Mouse (Mus musculus) midbrain, embryonic 11.5 days (tissue): ENCODE results near the gene Pbx1. TPM values are rescaled to one million over a fixed set of nuclear protein-coding genes. Genes with fewer than 3 reads are reported as not detected.

ENCODE experiments used
- ATAC-seq: fragments of 200-750 bp; cut with Nextera tagmentation; 2 replicates; pipeline ENCODE4 v1.8.0; 2017; ENCODE audit warnings: moderate TSS enrichment, moderate library complexity; ENCODE audit not compliant: low FRiP score
- DNase-seq: peaks from one replicate; pipeline ENCODE4 v3.0.0; 2015; ENCODE audit warnings: low spot score; ENCODE audit errors: missing footprints
- H3K27ac ChIP-seq: fragments of 300-500 bp; sonication (generic); 2 replicates; pipeline ENCODE4 v1.5.1; 2014; ENCODE audit warnings: low read depth, low read length
- H3K27me3 ChIP-seq: fragments of 300-500 bp; sonication (generic); 2 replicates; pipeline ENCODE4 v1.6.1; 2014; ENCODE audit warnings: mild to moderate bottlenecking, low read length, moderate library complexity, mixed read lengths; ENCODE audit not compliant: control insufficient read depth, insufficient read depth
- H3K36me3 ChIP-seq: fragments of 300-500 bp; sonication (generic); 2 replicates; pipeline ENCODE4 v1.6.1; 2014; ENCODE audit warnings: mild to moderate bottlenecking, low read length, moderate library complexity, mixed read lengths; ENCODE audit not compliant: control insufficient read depth, insufficient read depth
- H3K4me1 ChIP-seq: fragments of 300-500 bp; sonication (generic); 2 replicates; pipeline ENCODE4 v1.6.1; 2014; ENCODE audit warnings: low read length; ENCODE audit not compliant: control insufficient read depth, insufficient read depth
- H3K4me2 ChIP-seq: fragments of 300-500 bp; sonication (generic); 2 replicates; pipeline ENCODE4 v1.6.1; 2014; ENCODE audit warnings: mild to moderate bottlenecking, moderate library complexity
- H3K4me3 ChIP-seq: fragments of 300-500 bp; sonication (generic); 2 replicates; pipeline ENCODE4 v1.5.1; 2014; ENCODE audit warnings: low read depth, low read length
- H3K9ac ChIP-seq: fragments of 300-500 bp; sonication (generic); 2 replicates; pipeline ENCODE4 v1.6.1; 2014; ENCODE audit warnings: low read length
- H3K9me3 ChIP-seq: fragments of 300-500 bp; sonication (generic); 2 replicates; pipeline ENCODE4 v1.6.1; 2016; ENCODE audit warnings: low read length; ENCODE audit not compliant: control insufficient read depth
- WGBS: fragments of 180-500 bp; shearing (Covaris S2); extraction: QIAGEN DNeasy Blood & Tissue Kit; methylation state at CpG from one replicate; pipeline ENCODE4 v1.1.7; 2014; 5-methylcytosine and 5-hydroxymethylcytosine counted together
- polyA plus RNA-seq: library from polyadenylated mRNA; unstranded; fragments of >200 nt; fragmentation: Nextera tagmentation; extraction: Ambion mirVana; gene quantifications from 2 replicates; pipeline ENCODE4 v1.2.1, GENCODE M21; 2014

The Pbx1 gene
- polyA plus RNA-seq, 1 experiment from 2014 or later = 49.3 TPM

DNA sequence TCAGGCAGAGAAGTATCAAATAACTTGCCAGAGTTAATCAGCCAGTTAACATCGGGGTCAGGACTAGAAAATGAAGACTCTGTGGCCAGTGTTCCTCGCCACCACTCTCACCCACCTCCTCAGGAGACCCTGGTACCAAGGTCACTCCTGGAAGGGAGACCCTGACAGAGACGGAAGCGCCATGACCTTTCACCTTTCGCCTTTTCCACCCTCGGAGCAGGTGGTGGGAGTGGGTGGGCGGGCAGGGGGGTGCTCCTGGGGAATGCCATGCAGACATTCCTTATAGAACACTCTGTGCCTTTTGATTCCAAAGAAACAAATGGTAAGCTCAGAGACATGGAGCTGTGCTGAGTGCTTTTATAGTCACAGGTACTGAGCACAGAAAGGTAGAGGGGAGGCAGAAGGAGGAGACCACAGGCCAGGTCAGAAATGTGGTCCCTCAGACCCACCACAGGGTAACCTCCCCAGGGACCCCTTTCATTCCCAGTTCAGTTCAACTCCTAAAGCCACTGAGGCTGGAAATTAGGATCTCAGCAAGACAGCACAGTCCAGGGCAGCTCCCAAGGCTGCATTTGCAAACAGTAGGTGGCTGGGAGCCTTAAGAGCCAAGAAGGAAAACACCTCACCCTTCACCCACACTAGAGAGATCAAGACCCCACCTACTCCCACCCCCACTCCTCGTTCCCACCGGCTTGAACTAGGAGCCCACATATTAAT is 49.8 kb downstream of the Pbx1 start:
- Histone ChIP-seq H3K27me3 (no peaks in the 10 kb centered on the region), H3K9ac (no peak overlapping the region), H3K27ac (no peak overlapping the region), H3K4me3 (no peak overlapping the region), H3K36me3 (no peaks in the 10 kb centered on the region), H3K4me2 (no peak overlapping the region), H3K4me1 (peaks cover 55% of the 10 kb centered on the region), H3K9me3 (no peaks in the 10 kb centered on the region)
- ATAC-seq = peak; percentile 26; the same call in 1 of the 2 replicates
- DNase-seq = no peak
- 25% methylated on average over 9 of the region's 9 CpGs for WGBS

GRCm38 (mm10) chr1:168381451-168381850 is 50.6 kb downstream of the Pbx1 start:
- no peak for ATAC-seq
- Histone ChIP-seq H3K27ac (no peak overlapping the region), H3K4me3 (no peak overlapping the region), H3K4me2 (no peak overlapping the region), H3K9ac (no peak overlapping the region), H3K4me1 (peaks cover 53% of the 10 kb centered on the region), H3K36me3 (no peaks in the 10 kb centered on the region), H3K27me3 (no peaks in the 10 kb centered on the region), H3K9me3 (no peaks in the 10 kb centered on the region)
- no peak for DNase-seq
- WGBS = 80% methylated on average over 4 of the region's 4 CpGs

GRCm38 (mm10) chr1:168380241-168380770 is 51.8 kb downstream of the Pbx1 start:
- Histone ChIP-seq H3K9me3 (no peaks in the 10 kb centered on the region), H3K4me2 (no peak overlapping the region), H3K4me3 (no peak overlapping the region), H3K27ac (no peak overlapping the region), H3K36me3 (no peaks in the 10 kb centered on the region), H3K9ac (no peak overlapping the region), H3K4me1 (peaks cover 47% of the 10 kb centered on the region), H3K27me3 (no peaks in the 10 kb centered on the region)
- 78% methylated on average over 9 of the region's 9 CpGs for WGBS
- DNase-seq (no peak), ATAC-seq (no peak)

- Histone ChIP-seq H3K9ac (no peak overlapping the region), H3K4me1 (peaks cover 20% of the 10 kb centered on the region), H3K4me2 (no peak overlapping the region), H3K27me3 (no peaks in the 10 kb centered on the region), H3K27ac (no peak overlapping the region), H3K36me3 (no peaks in the 10 kb centered on the region), H3K4me3 (no peak overlapping the region), H3K9me3 (no peaks in the 10 kb centered on the region)
- DNase-seq = no peak
- 0 out of 2 replicates have a peak, but pooled peaks have one; percentile 23 for ATAC-seq
- 43% methylated on average over 6 of the region's 6 CpGs for WGBS
Observed at GRCm38 (mm10) chr1:168377650-168378049, 54.4 kb downstream of the Pbx1 start.

GRCm38 (mm10) chr1:168376330-168376729 is 55.7 kb downstream of the Pbx1 start:
- Histone ChIP-seq H3K36me3 (no peaks in the 10 kb centered on the region), H3K9me3 (no peaks in the 10 kb centered on the region), H3K27me3 (no peaks in the 10 kb centered on the region), H3K4me3 (no peak overlapping the region), H3K27ac (no peak overlapping the region), H3K4me1 (peaks cover 12% of the 10 kb centered on the region), H3K4me2 (no peak overlapping the region), H3K9ac (no peak overlapping the region)
- 74% methylated on average over 3 of the region's 3 CpGs for WGBS
- DNase-seq (no peak), ATAC-seq (no peak)

DNA sequence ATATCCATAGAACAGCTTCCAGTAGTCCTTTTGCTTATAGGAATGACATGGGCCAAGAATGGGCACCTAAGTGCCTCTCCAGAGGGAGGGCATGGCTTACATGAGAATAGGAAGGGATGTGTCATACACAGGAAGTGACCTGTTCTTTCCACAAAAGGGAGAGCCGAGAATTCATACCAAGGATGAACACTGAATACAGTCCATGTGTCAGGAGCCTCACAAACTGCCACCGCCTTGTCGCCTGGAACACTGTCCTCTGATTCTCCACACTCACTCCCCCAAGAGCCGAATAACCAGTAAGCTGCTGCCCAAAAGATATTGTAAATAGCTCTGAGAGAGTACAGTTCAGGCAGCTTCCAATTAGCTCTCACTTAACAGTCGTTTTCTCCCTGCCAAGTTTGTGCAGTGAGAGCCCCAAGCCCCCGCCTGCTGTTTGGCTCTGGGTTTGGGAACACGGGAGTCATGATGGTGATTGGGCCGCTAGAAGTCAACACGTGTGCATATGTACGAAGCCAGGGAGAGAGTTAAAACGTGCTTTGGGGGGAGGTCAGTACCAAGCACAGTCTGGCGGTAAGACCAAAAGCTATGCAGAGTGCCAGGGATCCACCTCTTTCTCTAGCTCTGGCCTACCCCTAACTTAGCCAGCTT is 57.0 kb downstream of the Pbx1 start:
- H3K9ac ChIP-seq = no peak overlapping the region
- no peaks in the 10 kb centered on the region for H3K36me3 ChIP-seq
- no peak overlapping the region for H3K4me3 ChIP-seq
- H3K4me1 ChIP-seq = peaks cover 8% of the 10 kb centered on the region
- 90% methylated on average over 12 of the region's 12 CpGs for WGBS
- ATAC-seq (no peak), DNase-seq (no peak)
- H3K27me3 ChIP-seq = no peaks in the 10 kb centered on the region
- no peak overlapping the region for H3K27ac ChIP-seq
- no peaks in the 10 kb centered on the region for H3K9me3 ChIP-seq
- no peak overlapping the region for H3K4me2 ChIP-seq

- ATAC-seq (no peak), DNase-seq (no peak)
- Histone ChIP-seq H3K9me3 (no peaks in the 10 kb centered on the region), H3K4me1 (no peaks in the 10 kb centered on the region), H3K36me3 (no peaks in the 10 kb centered on the region; the same call in 1 of the 2 replicates), H3K9ac (no peak overlapping the region), H3K27me3 (no peaks in the 10 kb centered on the region), H3K4me2 (no peak overlapping the region), H3K27ac (no peak overlapping the region), H3K4me3 (no peak overlapping the region)
- 95% methylated on average over 2 of the region's 2 CpGs for WGBS
Observed at GRCm38 (mm10) chr1:168372089-168372488, 60.0 kb downstream of the Pbx1 start.

- H3K9me3 ChIP-seq = no peaks in the 10 kb centered on the region
- DNase-seq (no peak), ATAC-seq (no peak)
- H3K4me3 ChIP-seq = no peak overlapping the region
- no peak overlapping the region for H3K4me2 ChIP-seq
- no peaks in the 10 kb centered on the region; the same call in 1 of the 2 replicates for H3K36me3 ChIP-seq
- WGBS = 91% methylated on average over 9 of the region's 9 CpGs
- no peaks in the 10 kb centered on the region for H3K4me1 ChIP-seq
- H3K27ac ChIP-seq = no peak overlapping the region
- no peak overlapping the region for H3K9ac ChIP-seq
- H3K27me3 ChIP-seq = no peaks in the 10 kb centered on the region
Observed at GRCm38 (mm10) chr1:168370966-168371365, 61.1 kb downstream of the Pbx1 start.

- no peaks in the 10 kb centered on the region for H3K9me3 ChIP-seq
- no peak overlapping the region for H3K27ac ChIP-seq
- WGBS = 79% methylated on average over 5 of the region's 5 CpGs
- no peaks in the 10 kb centered on the region for H3K27me3 ChIP-seq
- DNase-seq (no peak), ATAC-seq (no peak)
- H3K4me2 ChIP-seq = no peak overlapping the region
- H3K9ac ChIP-seq = no peak overlapping the region
- H3K36me3 ChIP-seq = no peaks in the 10 kb centered on the region; the same call in 1 of the 2 replicates
- H3K4me3 ChIP-seq = no peak overlapping the region
- peaks cover 10% of the 10 kb centered on the region for H3K4me1 ChIP-seq
Observed at GRCm38 (mm10) chr1:168366261-168366660, 65.8 kb downstream of the Pbx1 start.
